Mouse (Mus musculus): ENCODE data around the gene Myo15. TPM values are rescaled to one million over a fixed set of nuclear protein-coding genes. Genes with fewer than 3 reads are reported as not detected.
"Not testable (repeated sequence)": the region's sequence is repeated elsewhere in the genome, so short reads cannot be mapped to it uniquely, and the experiment has no call there.

Gene Myo15
- polyA plus RNA-seq, 1 experiment from 2014 or later: 0.12 TPM

DNA sequence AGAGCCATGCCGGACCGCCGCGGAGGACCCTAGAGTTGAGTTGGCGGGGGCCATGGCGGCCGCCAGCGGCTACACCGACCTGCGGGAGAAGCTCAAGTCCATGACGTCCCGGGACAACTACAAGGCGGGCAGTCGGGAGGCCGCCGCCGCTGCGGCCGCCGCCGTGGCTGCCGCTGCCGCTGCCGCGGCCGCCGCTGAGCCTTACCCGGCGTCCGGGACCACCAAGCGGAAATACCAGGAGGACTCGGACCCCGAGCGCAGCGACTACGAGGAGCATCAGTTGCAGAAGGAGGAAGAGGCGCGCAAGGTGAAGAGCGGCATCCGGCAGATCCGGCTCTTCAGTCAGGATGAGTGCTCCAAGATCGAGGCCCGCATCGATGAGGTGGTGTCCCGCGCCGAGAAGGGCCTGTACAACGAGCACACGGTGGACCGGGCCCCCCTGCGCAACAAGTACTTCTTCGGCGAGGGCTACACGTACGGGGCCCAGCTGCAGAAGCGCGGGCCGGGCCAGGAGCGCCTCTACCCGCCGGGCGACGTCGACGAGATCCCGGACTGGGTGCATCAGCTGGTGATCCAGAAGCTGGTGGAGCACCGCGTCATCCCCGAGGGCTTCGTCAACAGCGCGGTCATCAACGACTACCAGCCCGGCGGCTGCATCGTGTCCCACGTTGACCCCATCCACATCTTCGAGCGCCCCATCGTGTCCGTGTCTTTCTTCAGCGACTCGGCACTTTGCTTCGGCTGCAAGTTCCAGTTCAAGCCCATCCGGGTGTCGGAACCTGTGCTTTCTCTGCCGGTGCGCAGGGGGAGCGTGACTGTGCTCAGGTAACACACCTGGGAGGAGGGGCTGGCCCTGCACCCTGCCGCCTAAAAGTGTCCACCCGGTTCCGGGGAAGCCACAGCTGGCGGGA lies 69.5 kb downstream of the Myo15 start:
- ATAC-seq (peak; percentile 8; the same call in 1 of the 2 replicates), DNase-seq (ENCODE audit: low spot score) (peak; percentile 62)
- Histone ChIP-seq H3K4me1 (ENCODE audit: insufficient read depth, low read depth, low read length) (peaks cover 18% of the 10 kb centered on the region; the same call in 1 of the 2 replicates), H3K9ac (replicated peaks; ENCODE audit: low read depth) (peak overlapping the region; percentile 96), H3K36me3 (ENCODE audit: insufficient read depth, low read length) (no peaks in the 10 kb centered on the region), H3K27me3 (replicated peaks; ENCODE audit: insufficient read depth, low read length) (no peaks in the 10 kb centered on the region), H3K4me2 (replicated peaks; ENCODE audit: low read depth, low read length) (peak overlapping the region; percentile 85), H3K9me3 (ENCODE audit: low read length) (no peaks in the 10 kb centered on the region), H3K27ac (ENCODE audit: low read length) (peak overlapping the region; percentile 99), H3K4me3 (ENCODE audit: low read depth, low read length) (peak overlapping the region; percentile 97)
- no peak for TF ChIP-seq CTCF (IDR thresholded peaks at IDR 0.05)
- no peak for TF ChIP-seq EP300 (IDR thresholded peaks at IDR 0.05)
- WGBS: 1% methylated on average over 92 of the region's 93 CpGs

DNA sequence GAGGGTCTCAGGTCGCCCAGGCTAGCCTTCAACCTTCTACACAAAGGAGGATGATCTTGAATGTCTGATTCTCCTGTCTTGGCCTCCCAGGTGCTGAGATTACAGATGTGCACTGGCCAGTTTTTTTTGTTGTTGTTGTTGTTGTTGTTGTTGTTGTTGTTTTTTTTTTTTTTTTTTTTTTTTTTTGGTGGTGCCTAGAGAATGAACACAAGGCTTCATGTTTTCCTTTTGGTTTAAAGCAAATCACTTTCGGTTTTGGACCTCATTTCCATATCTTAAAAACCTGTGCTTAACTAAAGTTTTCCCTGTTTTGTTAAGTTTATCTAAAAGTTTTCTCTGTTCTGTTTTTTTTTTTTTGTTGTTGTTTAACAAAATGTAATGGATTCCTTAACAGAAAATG lies 70.4 kb downstream of the Myo15 start:
- peaks cover 20% of the 10 kb centered on the region; the same call in 1 of the 2 replicates for H3K4me1 ChIP-seq (ENCODE audit: insufficient read depth, low read depth, low read length)
- no peaks in the 10 kb centered on the region for H3K27me3 ChIP-seq (replicated peaks; ENCODE audit: insufficient read depth, low read length)
- TF ChIP-seq CTCF (IDR thresholded peaks at IDR 0.05) (no peak), EP300 (IDR thresholded peaks at IDR 0.05) (no peak)
- no peaks in the 10 kb centered on the region for H3K9me3 ChIP-seq (ENCODE audit: low read length)
- WGBS: 3% methylated on average over 2 of the region's 2 CpGs
- no peaks in the 10 kb centered on the region for H3K36me3 ChIP-seq (ENCODE audit: insufficient read depth, low read length)
- peak overlapping the region; percentile 97 for H3K4me3 ChIP-seq (ENCODE audit: low read depth, low read length)
- ATAC-seq: no peak
- no peak for DNase-seq (ENCODE audit: low spot score)
- no peak overlapping the region for H3K27ac ChIP-seq (ENCODE audit: low read length)
- H3K4me2 ChIP-seq (replicated peaks; ENCODE audit: low read depth, low read length): peak overlapping the region; percentile 85
- no peak overlapping the region; the same call in 1 of the 2 replicates for H3K9ac ChIP-seq (replicated peaks; ENCODE audit: low read depth)

DNA sequence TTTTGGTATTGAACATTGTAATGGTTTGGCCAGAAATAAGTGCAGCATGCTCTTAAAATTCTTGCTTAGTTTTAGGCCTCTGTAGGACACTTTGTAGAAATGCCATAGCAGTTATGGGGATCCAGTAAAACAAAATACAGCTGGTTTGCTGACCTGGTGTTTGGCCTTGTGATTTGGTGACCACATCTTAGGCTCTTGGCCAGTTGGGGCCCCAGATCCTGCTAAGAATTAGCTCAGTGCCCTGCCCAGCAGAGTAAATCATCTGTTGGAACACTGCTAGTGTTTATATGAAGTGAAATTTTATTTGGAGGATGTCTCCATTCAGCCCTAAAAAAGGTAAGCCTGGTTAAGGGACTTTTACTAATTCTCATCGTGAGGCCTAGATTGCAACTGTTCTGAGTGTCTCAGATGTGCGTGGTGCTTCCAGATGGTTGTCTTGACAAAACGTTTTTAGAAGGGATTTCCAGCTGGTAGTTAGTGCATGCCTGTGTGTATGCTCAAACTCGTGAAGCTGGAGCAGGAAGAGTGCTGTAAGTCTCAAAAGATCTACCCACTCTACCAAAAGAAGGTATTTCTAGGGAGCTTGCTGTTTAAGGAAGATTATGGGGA lies 71.0 kb downstream of the Myo15 start:
- DNase-seq (ENCODE audit: low spot score): peak; percentile 71
- peak overlapping the region; percentile 43 for H3K27ac ChIP-seq (ENCODE audit: low read length)
- peaks cover 20% of the 10 kb centered on the region; the same call in 1 of the 2 replicates for H3K4me1 ChIP-seq (ENCODE audit: insufficient read depth, low read depth, low read length)
- TF ChIP-seq CTCF (IDR thresholded peaks at IDR 0.05) (no peak), EP300 (IDR thresholded peaks at IDR 0.05) (no peak)
- H3K4me3 ChIP-seq (ENCODE audit: low read depth, low read length): peak overlapping the region; percentile 30
- WGBS: 5% methylated on average over 4 of the region's 4 CpGs
- H3K9ac ChIP-seq (replicated peaks; ENCODE audit: low read depth): peak overlapping the region; percentile 32
- no peaks in the 10 kb centered on the region for H3K27me3 ChIP-seq (replicated peaks; ENCODE audit: insufficient read depth, low read length)
- no peak for ATAC-seq
- no peaks in the 10 kb centered on the region for H3K9me3 ChIP-seq (ENCODE audit: low read length)
- H3K36me3 ChIP-seq (ENCODE audit: insufficient read depth, low read length): no peaks in the 10 kb centered on the region
- peak overlapping the region; percentile 85 for H3K4me2 ChIP-seq (replicated peaks; ENCODE audit: low read depth, low read length)

DNA sequence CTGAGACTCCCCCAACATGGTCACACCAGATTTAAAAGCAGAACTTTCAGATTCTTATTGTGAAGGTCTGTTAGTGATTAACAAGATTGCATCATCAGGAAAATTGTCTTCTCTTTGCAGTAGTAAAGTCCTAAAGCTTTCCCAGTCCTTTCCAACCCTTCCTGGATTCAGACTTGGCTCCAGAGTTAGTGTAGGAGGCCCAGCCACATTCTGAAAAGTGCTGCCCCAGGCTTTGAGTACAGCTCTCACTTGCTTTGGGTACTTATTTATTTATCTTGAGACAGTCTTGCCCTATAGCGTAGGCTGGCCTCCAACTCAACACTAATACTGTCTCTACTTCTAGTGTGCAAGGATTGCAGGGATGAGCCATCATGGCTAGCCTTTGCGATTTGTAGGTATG lies 71.6 kb downstream of the Myo15 start:
- H3K9me3 ChIP-seq (ENCODE audit: low read length): no peaks in the 10 kb centered on the region
- TF ChIP-seq CTCF (IDR thresholded peaks at IDR 0.05) (no peak), EP300 (IDR thresholded peaks at IDR 0.05) (no peak)
- ATAC-seq (no peak), DNase-seq (ENCODE audit: low spot score) (no peak)
- 44% methylated on average over 2 of the region's 2 CpGs for WGBS
- H3K36me3 ChIP-seq (ENCODE audit: insufficient read depth, low read length): no peaks in the 10 kb centered on the region
- peak overlapping the region; percentile 30; the same call in 1 of the 2 replicates for H3K4me3 ChIP-seq (ENCODE audit: low read depth, low read length)
- peaks cover 24% of the 10 kb centered on the region; the same call in 1 of the 2 replicates for H3K4me1 ChIP-seq (ENCODE audit: insufficient read depth, low read depth, low read length)
- H3K4me2 ChIP-seq (replicated peaks; ENCODE audit: low read depth, low read length): peak overlapping the region; percentile 85
- no peak overlapping the region for H3K9ac ChIP-seq (replicated peaks; ENCODE audit: low read depth)
- H3K27me3 ChIP-seq (replicated peaks; ENCODE audit: insufficient read depth, low read length): no peaks in the 10 kb centered on the region
- H3K27ac ChIP-seq (ENCODE audit: low read length): 0 out of 2 replicates have a peak overlapping the region, but pooled peaks have one; percentile 43

DNA sequence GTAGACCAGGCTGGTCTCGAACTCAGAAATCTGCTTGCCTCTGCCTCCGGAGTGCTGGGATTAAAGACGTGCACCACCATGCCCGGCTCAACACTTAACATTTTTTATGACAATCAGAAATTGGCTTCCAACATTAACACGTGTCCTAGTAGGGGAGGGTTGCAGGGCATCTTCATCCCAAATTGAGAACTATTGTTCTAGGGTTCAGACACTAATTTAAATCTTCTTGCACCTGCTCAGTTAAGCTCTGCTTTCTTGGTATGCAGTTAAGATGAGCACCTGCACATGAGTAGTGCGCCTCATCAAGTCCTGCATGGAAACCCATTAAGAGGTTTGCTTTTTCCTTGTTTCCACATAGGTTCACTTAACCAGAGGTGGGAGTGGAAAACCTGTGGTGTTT lies 72.7 kb downstream of the Myo15 start:
- H3K4me2 ChIP-seq (replicated peaks; ENCODE audit: low read depth, low read length): no peak overlapping the region
- 77% methylated on average over 6 of the region's 6 CpGs for WGBS

DNA sequence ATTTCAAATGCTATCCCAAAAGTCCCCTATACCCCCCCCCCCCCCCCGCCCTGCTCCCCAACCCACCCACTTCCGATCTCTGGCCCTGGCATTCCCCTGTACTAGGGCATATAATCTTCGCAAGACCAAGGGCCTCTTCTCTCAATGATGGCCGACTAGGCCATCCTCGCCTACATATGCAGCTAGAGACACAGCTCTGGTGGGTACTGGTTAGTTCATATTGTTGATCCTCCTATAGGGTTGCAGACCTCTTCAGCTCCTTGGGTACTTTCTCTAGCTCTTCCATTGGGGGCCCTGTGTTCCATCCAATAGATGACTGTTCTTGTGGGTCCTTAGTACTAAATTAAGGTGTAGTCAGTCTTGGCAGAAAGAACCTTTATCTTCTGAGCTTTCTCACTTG lies 74.1 kb downstream of the Myo15 start:
- H3K9me3 ChIP-seq (ENCODE audit: low read length); H3K36me3 ChIP-seq (ENCODE audit: insufficient read depth, low read length); ATAC-seq; H3K27me3 ChIP-seq (replicated peaks; ENCODE audit: insufficient read depth, low read length); H3K9ac ChIP-seq (replicated peaks; ENCODE audit: low read depth); H3K27ac ChIP-seq (ENCODE audit: low read length); H3K4me3 ChIP-seq (ENCODE audit: low read depth, low read length); DNase-seq (ENCODE audit: low spot score); H3K4me2 ChIP-seq (replicated peaks; ENCODE audit: low read depth, low read length): not testable (repeated sequence)
- peaks cover 19% of the 10 kb centered on the region; the same call in 1 of the 2 replicates for H3K4me1 ChIP-seq (ENCODE audit: insufficient read depth, low read depth, low read length)
- 85% methylated on average over 4 of the region's 5 CpGs for WGBS

More for the DNA sequence above, 72.7 kb downstream of the Myo15 start:
- H3K4me1 ChIP-seq (ENCODE audit: insufficient read depth, low read depth, low read length): peaks cover 19% of the 10 kb centered on the region; the same call in 1 of the 2 replicates
- H3K9ac ChIP-seq (replicated peaks; ENCODE audit: low read depth): no peak overlapping the region
- no peak overlapping the region for H3K4me3 ChIP-seq (ENCODE audit: low read depth, low read length)
- no peak for ATAC-seq
- TF ChIP-seq EP300 (IDR thresholded peaks at IDR 0.05): no peak
- no peak for TF ChIP-seq CTCF (IDR thresholded peaks at IDR 0.05)
- no peak for DNase-seq (ENCODE audit: low spot score)
- no peaks in the 10 kb centered on the region for H3K9me3 ChIP-seq (ENCODE audit: low read length)
- H3K36me3 ChIP-seq (ENCODE audit: insufficient read depth, low read length): no peaks in the 10 kb centered on the region
- no peaks in the 10 kb centered on the region for H3K27me3 ChIP-seq (replicated peaks; ENCODE audit: insufficient read depth, low read length)
- no peak overlapping the region for H3K27ac ChIP-seq (ENCODE audit: low read length)

Data from lung, postnatal 0 days (tissue).